Mouse (Mus musculus) heart, adult 18-20 months (tissue): Measurements from ENCODE around the gene Cfd. TPM values are rescaled to one million over a fixed set of nuclear protein-coding genes. Genes with fewer than 3 reads are reported as not detected.

Source experiments
- DNase-seq, 2 experiments: peaks; one replicate each; pipeline ENCODE4 v3.0.0; 2021 to 2022; ENCODE audit warnings: mixed read lengths in 1 of 2
- long read RNA-seq, 2 experiments: library from polyadenylated mRNA; stranded (forward); transcript quantifications; one replicate each; pipeline ENCODE4 v2.0.0; 2021
- total RNA-seq, 2 experiments: library from RNA; stranded (reverse); gene quantifications; 2 replicates each; pipeline ENCODE4 v1.2.3; 2021

Gene Cfd
- 100 to 1,000 TPM in 1 of 2 experiments, 10 to 100 TPM in 1; 49.7 to 435 TPM for total RNA-seq
- long read RNA-seq, experiment 1, partial matches to known transcripts: 0 of 7 reads
- long read RNA-seq, experiment 1, other reads (novel, unspliced or antisense): 0 of 7 reads
- long read RNA-seq, experiment 2, transcript Cfd-202 (5 exons, 871 nt): major isoform, 141 of 312 reads
- long read RNA-seq, experiment 2, transcript Cfd-201 (5 exons, 922 nt): minor isoform, 140 of 312 reads
- long read RNA-seq, experiment 2, partial matches to known transcripts: 25 of 312 reads
- long read RNA-seq, experiment 2, other reads (novel, unspliced or antisense): 6 of 312 reads

- DNase-seq: no peak
These were observed at the start of gene Cfd for GRCm38 (mm10) chr10:79890670-79891069. Gene Cfd, plus strand, starts transcription at chr10:79890853.

GRCm38 (mm10) chr10:79842322-79842721 is 48.3 kb upstream of the Cfd start:
- no peak for DNase-seq

- DNase-seq: no peak
These were observed 47.2 kb upstream of the Cfd start for GRCm38 (mm10) chr10:79843476-79843875.

- DNase-seq: no peak
These were observed 44.1 kb upstream of the Cfd start for GRCm38 (mm10) chr10:79846553-79846952.

- DNase-seq: no peak
These were observed 40.6 kb upstream of the Cfd start for GRCm38 (mm10) chr10:79849941-79850628.

- DNase-seq: peak in 1 of 2 experiments; percentile 22
These were observed 39.0 kb upstream of the Cfd start for GRCm38 (mm10) chr10:79851653-79852052.

GRCm38 (mm10) chr10:79852107-79852789 is 38.4 kb upstream of the Cfd start:
- DNase-seq: peak; percentile 69 to 71

GRCm38 (mm10) chr10:79852827-79853226 is 37.8 kb upstream of the Cfd start:
- DNase-seq: no peak

GRCm38 (mm10) chr10:79853392-79853791 is 37.3 kb upstream of the Cfd start:
- peak; percentile 97 to 98 for DNase-seq

GRCm38 (mm10) chr10:79853860-79854795 is 36.5 kb upstream of the Cfd start, which contains the start of gene Ptbp1:
Gene Ptbp1, plus strand, starts transcription at chr10:79854427.
- DNase-seq: peak; percentile 99

- DNase-seq: peak; percentile 69 to 71
These were observed 35.7 kb upstream of the Cfd start for GRCm38 (mm10) chr10:79854801-79855541.

- peak; percentile 43 to 49 for DNase-seq
These were observed 35.0 kb upstream of the Cfd start for GRCm38 (mm10) chr10:79855558-79856184.

- peak in 1 of 2 experiments; percentile 20 for DNase-seq
These were observed 34.4 kb upstream of the Cfd start for GRCm38 (mm10) chr10:79856280-79856679.

- no peak for DNase-seq
These were observed 33.8 kb upstream of the Cfd start for GRCm38 (mm10) chr10:79856704-79857451.

GRCm38 (mm10) chr10:79857452-79857811 is 33.2 kb upstream of the Cfd start:
- DNase-seq: peak; percentile 73 to 86

GRCm38 (mm10) chr10:79857894-79858293 is 32.8 kb upstream of the Cfd start:
- no peak for DNase-seq

GRCm38 (mm10) chr10:79858416-79859074 is 32.1 kb upstream of the Cfd start:
- peak; percentile 77 to 81 for DNase-seq

- DNase-seq: no peak
These were observed 31.5 kb upstream of the Cfd start for GRCm38 (mm10) chr10:79859116-79859515.
